Mouse (Mus musculus) inflammation-experienced regulatory T-cells, adult 6 months (primary cell): ENCODE results near the gene Car6. TPM values are rescaled to one million over a fixed set of nuclear protein-coding genes. Genes with fewer than 3 reads are reported as not detected.

Experiments
- ATAC-seq: one replicate; pipeline ENCODE4 v1.8.0; 2017
- polyA plus RNA-seq, 3 experiments: library from polyadenylated mRNA; unstranded; fragments of 100-300 nt; shearing (Covaris generic); gene quantifications; one replicate each; pipeline ENCODE4 v1.2.1; 2017

The Car6 gene
- polyA plus RNA-seq, 3 experiments from 2014 or later, result not detected

GRCm38 (mm10) chr4:150178131-150178530 lies 23.0 kb downstream of the Car6 start:
- ATAC-seq, result no peak

DNA sequence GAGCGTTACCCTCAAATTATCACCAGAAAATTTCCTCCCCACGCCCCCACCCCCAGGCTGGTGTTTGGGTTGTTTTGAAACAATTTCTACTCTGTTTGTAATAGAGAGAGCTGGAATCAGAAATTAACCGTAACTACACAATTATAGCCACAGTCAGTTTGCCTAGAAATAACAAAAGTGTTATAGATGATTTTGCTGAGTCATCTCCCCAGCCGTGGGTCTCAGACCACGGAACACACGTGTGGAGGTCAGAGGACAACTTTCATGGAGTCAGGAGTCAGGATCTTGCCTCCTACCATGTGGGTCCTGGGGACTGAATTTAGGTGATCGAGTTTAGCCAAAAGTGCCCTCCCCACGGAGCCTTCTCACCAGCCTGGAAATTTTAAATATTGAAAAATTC lies 24.0 kb downstream of the Car6 start:
- no peak for ATAC-seq

GRCm38 (mm10) chr4:150176535-150176934 lies 24.6 kb downstream of the Car6 start:
- ATAC-seq, result peak; percentile 54

DNA sequence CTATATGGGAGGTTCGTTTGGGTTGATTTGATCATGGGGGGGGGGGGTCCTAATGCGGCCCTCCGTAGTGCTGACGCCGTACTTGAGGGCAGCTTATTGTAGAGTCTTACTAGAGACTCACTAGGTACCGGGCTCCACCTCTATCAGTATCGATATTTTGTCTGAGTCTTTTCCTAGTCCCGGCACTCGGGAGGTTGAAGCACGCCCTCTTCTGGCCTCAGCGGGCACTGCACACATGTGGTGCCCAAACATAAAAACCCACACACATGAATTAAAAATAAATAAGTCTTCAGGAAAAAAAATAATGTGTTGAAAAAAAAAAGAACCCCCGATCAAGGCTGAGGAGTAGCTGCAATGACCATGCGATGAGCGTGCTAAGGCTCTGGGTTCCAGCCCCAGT lies 27.1 kb downstream of the Car6 start:
- ATAC-seq, result no peak

- peak; percentile 54 for ATAC-seq
Observed at GRCm38 (mm10) chr4:150173281-150173680, 27.9 kb downstream of the Car6 start.

GRCm38 (mm10) chr4:150172107-150172506 lies 29.0 kb downstream of the Car6 start:
- ATAC-seq, result no peak

- ATAC-seq, result no peak
Observed at GRCm38 (mm10) chr4:150168406-150168805, 32.7 kb downstream of the Car6 start.

GRCm38 (mm10) chr4:150164875-150165274 lies 36.3 kb downstream of the Car6 start:
- ATAC-seq, result no peak

GRCm38 (mm10) chr4:150162561-150163169 lies 38.5 kb downstream of the Car6 start:
- no peak for ATAC-seq

DNA sequence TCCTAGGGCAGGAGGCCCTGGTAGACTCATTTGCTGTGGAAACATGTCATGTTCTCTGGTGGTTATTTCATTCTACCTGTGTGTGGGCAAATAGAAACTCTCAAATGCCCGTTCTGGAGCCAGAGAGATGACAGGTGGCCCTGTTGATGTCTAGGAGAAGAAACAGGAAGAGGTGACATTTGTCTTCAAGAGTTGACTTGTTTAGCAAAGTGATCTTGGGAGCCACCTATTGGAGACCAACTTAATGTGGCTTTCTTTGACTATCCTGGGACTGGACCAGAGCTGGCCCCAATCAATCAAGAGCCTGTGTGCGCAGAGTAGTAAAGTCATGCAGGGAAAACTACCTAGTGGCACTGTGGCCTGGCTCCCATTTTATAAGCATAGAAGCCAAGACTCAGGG lies 41.7 kb downstream of the Car6 start:
- no peak for ATAC-seq

DNA sequence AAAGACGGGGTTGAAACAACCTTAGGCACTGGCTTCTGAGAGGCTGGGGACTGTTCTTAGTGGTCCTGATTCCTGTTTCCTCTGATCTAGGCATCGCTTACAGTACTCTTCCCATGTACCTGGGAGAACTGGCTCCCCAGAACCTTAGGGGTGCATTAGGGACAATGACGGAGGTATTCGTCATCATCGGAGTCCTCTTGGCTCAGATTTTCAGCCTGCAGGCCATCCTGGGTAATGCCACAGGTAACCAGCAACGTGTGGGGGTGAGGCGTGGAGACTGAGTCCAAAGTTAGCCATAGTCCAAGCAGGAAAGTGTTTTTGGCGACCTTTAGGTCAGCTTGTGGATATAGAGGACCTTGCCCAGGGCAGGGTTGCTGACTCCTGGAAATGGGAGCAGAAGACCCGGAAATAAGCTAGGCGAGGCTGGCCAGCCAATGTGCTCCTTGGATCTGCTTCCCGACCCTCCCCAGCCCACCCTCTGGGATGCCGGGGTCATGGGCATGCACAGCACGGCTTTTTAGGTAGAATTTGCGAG lies 43.7 kb downstream of the Car6 start:
- ATAC-seq, result no peak

DNA sequence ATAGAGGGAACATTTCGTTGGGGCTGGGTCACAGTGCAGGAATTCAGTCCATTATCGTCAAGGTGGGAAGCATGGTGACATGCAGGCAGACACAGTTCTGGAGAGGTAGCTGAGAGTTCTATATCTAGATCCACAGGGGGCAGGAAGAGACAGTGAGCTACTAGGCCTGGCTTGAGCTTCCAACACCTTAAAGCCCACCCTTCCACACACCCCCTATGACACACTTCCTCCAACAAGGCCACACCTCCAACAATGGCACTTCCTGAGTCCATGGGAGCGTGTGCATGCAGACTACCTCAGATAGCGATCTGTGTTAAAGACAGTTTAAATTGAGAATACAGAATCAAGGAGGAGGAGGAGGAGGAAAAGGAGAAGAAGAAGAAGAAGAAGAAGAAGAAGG lies 45.4 kb downstream of the Car6 start:
- ATAC-seq, result no peak

GRCm38 (mm10) chr4:150155301-150155700 lies 45.8 kb downstream of the Car6 start:
- ATAC-seq, result no peak

- ATAC-seq, result no peak
Observed at GRCm38 (mm10) chr4:150152483-150152882, 48.6 kb downstream of the Car6 start.

GRCm38 (mm10) chr4:150151045-150151444 lies 50.1 kb downstream of the Car6 start:
- no peak for ATAC-seq

- no peak for ATAC-seq
Observed at GRCm38 (mm10) chr4:150146286-150146685, 54.8 kb downstream of the Car6 start.

- ATAC-seq, result no peak
Observed at GRCm38 (mm10) chr4:150144242-150144641, 56.9 kb downstream of the Car6 start.

DNA sequence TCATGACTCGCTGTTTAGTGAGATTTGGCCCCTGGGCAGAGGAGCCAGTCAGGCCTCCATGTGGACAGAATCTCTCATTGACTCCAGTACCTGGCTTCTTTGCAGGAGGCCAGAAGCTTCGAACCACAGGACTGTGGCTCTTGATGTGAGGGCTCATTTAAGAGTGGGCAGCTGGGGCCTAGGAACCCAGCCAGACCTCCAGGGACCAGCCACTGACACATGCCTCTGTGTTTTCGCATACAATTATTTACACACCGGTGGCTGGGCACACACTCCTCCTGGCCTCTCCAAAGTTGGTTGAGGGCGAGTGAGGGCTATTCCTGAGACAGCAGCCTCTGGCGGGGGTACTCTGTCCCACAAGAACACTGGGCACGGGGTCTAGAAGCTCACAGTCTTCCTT lies 60.8 kb downstream of the Car6 start:
- ATAC-seq, result no peak

DNA sequence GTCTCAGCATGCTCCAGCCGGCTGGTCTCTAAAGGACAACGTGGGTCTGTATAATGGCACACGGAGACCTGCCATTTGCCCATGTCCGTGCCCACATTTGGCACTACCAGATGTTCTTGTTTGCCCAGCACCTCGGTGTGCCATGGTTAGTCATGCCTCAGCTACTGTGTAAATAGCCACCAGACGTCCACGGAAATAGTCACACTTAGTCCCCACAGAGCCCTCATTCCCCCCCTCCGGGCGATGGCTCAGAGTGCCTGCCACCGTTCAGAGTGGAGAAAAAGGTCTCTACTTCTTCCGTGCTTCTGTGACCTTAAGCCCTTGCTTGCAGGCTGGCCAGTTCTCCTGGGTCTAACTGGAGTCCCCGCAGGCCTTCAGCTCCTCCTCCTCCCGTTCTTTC lies 62.0 kb downstream of the Car6 start:
- no peak for ATAC-seq

GRCm38 (mm10) chr4:150138084-150138543 lies 63.0 kb downstream of the Car6 start:
- ATAC-seq, result peak; percentile 46

DNA sequence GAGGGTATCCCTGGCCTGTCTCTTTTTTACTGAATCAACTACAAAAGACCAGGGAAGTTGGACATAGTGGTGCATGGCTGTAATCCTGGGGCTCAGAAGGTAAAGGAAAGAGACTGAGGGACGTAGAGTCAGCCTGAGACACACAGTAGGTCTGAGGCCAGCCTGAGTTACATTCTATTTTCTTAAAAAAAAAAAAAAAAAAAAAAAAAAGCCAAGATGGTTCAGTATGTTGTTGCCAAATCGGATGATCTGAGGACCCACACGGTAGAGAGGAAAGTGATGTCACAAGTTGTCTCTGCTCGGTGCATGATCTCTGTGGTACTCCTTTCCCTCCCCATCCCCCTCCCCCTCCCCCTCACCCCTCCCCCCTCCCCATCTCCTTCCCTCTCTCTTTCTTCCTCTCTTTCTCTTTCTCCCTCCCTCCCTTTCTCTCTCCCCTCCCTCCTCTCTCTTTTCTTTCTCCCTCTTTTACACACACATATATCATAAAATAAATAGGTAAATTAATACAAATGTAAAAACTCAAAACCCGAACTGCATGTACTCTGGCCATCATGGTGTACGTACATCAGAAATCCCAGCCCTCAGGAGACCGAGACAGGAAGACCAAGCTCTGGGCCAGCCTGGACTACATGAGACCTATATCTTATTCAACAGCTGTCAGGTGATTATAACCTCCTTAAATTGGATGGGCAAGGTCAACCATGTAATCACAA lies 63.6 kb downstream of the Car6 start:
- ATAC-seq, result no peak
